Mouse (Mus musculus): ENCODE results near the gene Rbm5. TPM values are rescaled to one million over a fixed set of nuclear protein-coding genes. Genes with fewer than 3 reads are reported as not detected.
A peak's percentile ranks its signal among the peaks of the same experiment; 100 is the strongest.

Gene Rbm5
- total RNA-seq, 2 experiments from 2014 or later: 46.4 to 49.6 TPM

GRCm38 (mm10) chr9:107707701-107708438, 62.9 kb downstream of the Rbm5 start:
- no peak for DNase-seq
- TF ChIP-seq CTCF (IDR thresholded peaks at IDR 0.05): no peak
- intact Hi-C loops (cut with DNase I): no loop called here
- H3K4me3 ChIP-seq: peak overlapping the region; percentile 88
- peak overlapping the region; percentile 92; the same call in 1 of the 2 replicates for H3K27ac ChIP-seq

GRCm38 (mm10) chr9:107706781-107707211, 64.0 kb downstream of the Rbm5 start:
- TF ChIP-seq CTCF (IDR thresholded peaks at IDR 0.05): no peak
- no peak for DNase-seq
- Histone ChIP-seq H3K4me3 (no peak overlapping the region; the same call in 1 of the 2 replicates), H3K27ac (no peak overlapping the region; the same call in 1 of the 2 replicates)
- intact Hi-C loops (cut with DNase I): no loop called here

DNA sequence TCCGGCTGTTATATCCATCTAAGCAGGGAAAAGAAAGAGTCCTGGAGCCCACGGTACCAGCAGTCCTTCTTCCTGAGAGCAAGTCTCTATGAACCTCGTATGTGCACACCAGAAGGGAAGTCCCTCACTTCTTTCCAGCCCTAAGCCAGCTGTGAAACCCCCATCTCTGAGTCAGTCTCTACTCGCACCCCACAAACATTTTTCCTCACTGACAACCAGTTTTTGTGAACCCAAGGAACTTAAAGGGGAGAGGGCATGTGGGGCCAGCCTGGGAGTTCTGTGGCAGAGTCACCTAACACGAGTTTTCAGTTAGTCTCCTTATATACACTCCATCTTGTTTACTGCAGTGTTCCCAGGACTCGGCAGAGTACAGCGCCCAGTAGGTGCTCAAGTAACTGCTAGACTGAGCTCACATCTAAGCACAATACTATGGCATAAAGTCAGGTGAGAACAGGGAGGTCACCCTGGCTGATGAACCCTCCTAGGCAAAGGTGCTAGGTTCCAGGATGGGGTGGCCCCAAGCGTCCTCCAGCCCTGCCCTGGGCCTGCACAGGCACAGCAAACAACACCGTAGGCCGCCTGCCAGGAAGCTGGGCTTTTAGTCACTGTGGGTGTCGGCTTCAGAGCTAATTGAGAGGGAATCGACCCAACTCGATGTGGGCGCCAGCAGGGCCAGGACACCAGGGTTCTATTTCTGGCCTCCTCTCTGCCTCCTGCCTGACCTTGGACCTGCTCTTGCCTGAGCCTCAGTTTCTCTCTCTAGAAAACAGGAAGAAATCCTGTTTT, 67.3 kb downstream of the Rbm5 start:
- TF ChIP-seq CTCF (IDR thresholded peaks at IDR 0.05): no peak
- peak; percentile 91 for DNase-seq
- Histone ChIP-seq H3K4me3 (no peak overlapping the region), H3K27ac (peak overlapping the region; percentile 78)
- intact Hi-C loops (cut with DNase I): no loop called here

DNA sequence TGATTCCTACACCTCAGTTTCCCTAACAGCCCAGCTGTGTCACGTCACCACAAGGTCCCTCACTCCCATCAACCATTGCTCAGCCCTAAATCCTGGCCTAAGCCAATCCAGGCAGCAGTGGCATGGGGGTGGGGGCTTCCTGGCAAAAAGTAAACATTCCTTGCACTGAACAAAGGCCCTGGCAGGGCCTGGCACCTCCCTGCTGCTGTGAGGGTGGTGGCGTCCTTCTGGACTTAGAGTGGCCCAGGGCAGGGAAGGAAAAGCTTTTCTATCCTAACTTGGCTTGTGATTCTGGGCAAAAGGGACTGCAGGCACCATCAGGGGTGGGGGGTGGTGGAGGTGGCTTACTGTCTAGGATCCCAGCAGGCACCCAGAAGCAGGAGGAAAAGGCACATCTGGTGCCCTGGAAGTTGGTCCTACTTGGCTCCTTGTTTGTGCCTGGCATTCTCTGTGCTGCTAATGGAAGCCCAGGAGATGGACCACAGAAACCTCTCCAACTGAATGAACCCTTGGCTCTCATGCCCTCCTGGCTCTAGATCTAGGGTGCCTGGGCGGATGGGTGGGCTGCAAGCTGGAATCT, 68.1 kb downstream of the Rbm5 start:
- no peak for DNase-seq
- H3K4me3 ChIP-seq: no peak overlapping the region
- intact Hi-C loops (cut with DNase I): no loop called here
- no peak for TF ChIP-seq CTCF (IDR thresholded peaks at IDR 0.05)
- H3K27ac ChIP-seq: peak overlapping the region; percentile 78

- peak overlapping the region; percentile 21; the same call in 1 of the 2 replicates for H3K4me3 ChIP-seq
- intact Hi-C loops (cut with DNase I): no loop called here
- TF ChIP-seq CTCF (IDR thresholded peaks at IDR 0.05): no peak
- DNase-seq: peak; percentile 90
- peak overlapping the region; percentile 78 for H3K27ac ChIP-seq
Measured at GRCm38 (mm10) chr9:107701594-107701993, 69.2 kb downstream of the Rbm5 start.

DNA sequence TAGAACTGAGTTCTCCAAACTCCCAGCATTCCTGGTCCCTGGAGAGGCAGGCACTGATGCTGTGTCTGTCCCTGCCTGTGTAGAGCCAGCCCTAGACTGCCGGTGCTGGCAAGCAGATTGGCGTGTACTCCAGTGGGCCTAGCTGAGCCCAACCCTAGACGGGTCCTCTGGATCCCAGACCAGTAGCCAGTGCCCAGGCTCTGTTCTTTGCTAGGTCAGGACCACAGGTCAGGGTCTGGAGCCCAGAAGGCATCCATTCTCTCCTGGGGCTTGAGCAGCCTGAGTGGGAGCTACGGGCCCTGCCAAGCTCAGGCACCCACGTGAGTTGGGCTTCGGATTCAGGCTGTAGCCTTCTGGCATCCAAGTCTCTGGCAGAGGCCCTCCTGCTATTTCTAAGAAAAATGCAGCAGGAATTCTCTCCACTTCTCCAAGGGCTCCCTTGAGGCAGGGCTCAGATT, 70.7 kb downstream of the Rbm5 start:
- DNase-seq: peak; percentile 68
- peak overlapping the region; percentile 78 for H3K27ac ChIP-seq
- H3K4me3 ChIP-seq: peak overlapping the region; percentile 13; the same call in 1 of the 2 replicates
- intact Hi-C loops (cut with DNase I): no loop called here
- no peak for TF ChIP-seq CTCF (IDR thresholded peaks at IDR 0.05)

GRCm38 (mm10) chr9:107699376-107699980, 71.3 kb downstream of the Rbm5 start:
- 0 out of 2 replicates have a peak overlapping the region, but pooled peaks have one; percentile 13 for H3K4me3 ChIP-seq
- H3K27ac ChIP-seq: peak overlapping the region; percentile 78
- intact Hi-C loops (cut with DNase I): no loop called here
- DNase-seq: no peak
- no peak for TF ChIP-seq CTCF (IDR thresholded peaks at IDR 0.05)

DNA sequence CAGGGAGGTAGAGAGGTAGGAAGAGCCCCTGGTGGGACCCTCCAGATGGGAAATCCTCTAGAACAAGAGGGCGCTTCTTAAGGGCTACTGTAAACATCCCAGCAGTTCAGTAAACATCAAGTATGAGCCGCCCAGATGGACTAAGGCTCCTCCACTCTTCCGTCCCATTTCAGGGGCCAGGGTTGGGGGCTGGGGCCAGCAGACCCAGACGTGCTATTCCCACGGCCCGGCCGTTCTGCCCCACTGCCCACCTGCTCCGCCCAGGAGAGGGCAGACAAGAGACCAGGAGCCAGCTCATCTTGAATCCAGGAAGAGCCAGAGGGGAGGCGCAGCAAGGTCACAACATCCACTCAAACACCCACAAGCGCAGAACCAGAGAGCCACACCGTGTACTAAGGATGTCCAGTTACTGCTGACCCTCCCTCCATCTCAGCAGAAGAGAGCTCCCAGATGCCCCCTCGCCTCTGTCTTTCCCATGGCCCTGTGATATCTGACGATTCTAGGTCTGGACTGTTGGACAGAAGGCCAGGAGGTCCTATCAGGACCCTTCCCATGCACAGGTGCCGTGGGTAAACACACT, 72.1 kb downstream of the Rbm5 start:
- Histone ChIP-seq H3K4me3 (no peak overlapping the region), H3K27ac (peak overlapping the region; percentile 78)
- no peak; the same call in 1 of the 2 replicates for TF ChIP-seq CTCF (IDR thresholded peaks at IDR 0.05)
- intact Hi-C loops (cut with DNase I): no loop called here
- DNase-seq: no peak

GRCm38 (mm10) chr9:107697811-107698521, 72.8 kb downstream of the Rbm5 start:
- Histone ChIP-seq H3K4me3 (no peak overlapping the region), H3K27ac (peak overlapping the region; percentile 78; the same call in 1 of the 2 replicates)
- intact Hi-C loops (cut with DNase I): no loop called here

GRCm38 (mm10) chr9:107696845-107697610, 73.8 kb downstream of the Rbm5 start:
- no peak for TF ChIP-seq CTCF (IDR thresholded peaks at IDR 0.05)
- H3K27ac ChIP-seq: peak overlapping the region; percentile 78
- H3K4me3 ChIP-seq: no peak overlapping the region
- DNase-seq: no peak
- intact Hi-C loops (cut with DNase I): no loop called here

More at GRCm38 (mm10) chr9:107697811-107698521, 72.8 kb downstream of the Rbm5 start:
- TF ChIP-seq CTCF (IDR thresholded peaks at IDR 0.05): no peak
- no peak for DNase-seq

- intact Hi-C loops (cut with DNase I): no loop called here
- no peak for DNase-seq
- H3K4me3 ChIP-seq: no peak overlapping the region
- peak overlapping the region; percentile 78 for H3K27ac ChIP-seq
- TF ChIP-seq CTCF (IDR thresholded peaks at IDR 0.05): no peak
Measured at GRCm38 (mm10) chr9:107696106-107696479, 74.7 kb downstream of the Rbm5 start.

All from gastrocnemius, adult 2 months (tissue).